Comparison of ENCODE assay signal across 16 mouse cellular contexts in the genomic region with DNA sequence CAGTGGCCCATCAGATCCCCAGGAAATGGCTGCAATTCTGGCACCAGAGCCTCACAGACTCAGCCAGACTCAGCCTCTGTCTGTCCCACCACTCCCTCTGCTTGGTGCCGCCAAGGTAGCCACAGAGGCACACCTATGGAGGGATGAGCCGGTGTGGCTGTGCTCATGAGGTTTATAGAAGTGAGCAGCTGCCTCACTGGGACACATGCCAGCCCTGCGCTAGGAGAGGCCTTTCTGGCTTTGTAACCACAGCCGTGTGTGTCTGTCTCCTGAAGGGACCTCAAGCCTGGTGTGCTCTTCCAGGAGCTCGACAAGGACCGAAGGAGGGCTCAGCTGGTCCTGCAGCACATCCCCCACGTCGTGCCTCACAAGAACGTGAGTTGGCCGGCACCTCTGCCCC. TPM values are rescaled to one million over a fixed set of nuclear protein-coding genes. Genes with fewer than 3 reads are reported as not detected.
DNase-seq lines count a peak whose midpoint lies in the region; ATAC-seq and TF ChIP-seq lines count a peak whose summit lies in the region.
"Had no signal": no experiment of that assay in that cellular context is flagged by ENCODE, and none has a peak within 500 bp of the region (broad histone marks: within the 10 kb centered on the region; RNA-seq: fewer than 3 reads in every experiment).

No protein-coding gene starts in this region.

- H3K4me1 ChIP-seq in forebrain, embryonic 14.5 days (ENCODE audit: control insufficient read depth, insufficient read depth, low read length) = no peaks in the 10 kb centered on the region
- no peaks in the 10 kb centered on the region for H3K4me1 ChIP-seq in forebrain, postnatal 0 days (ENCODE audit: insufficient read depth)
- H3K4me1 ChIP-seq: midbrain, embryonic 10.5 days had no signal

- 80% methylated on average over 10 of the region's 10 CpGs for WGBS in forebrain, embryonic 14.5 days
- WGBS in forebrain, postnatal 0 days = 71% methylated on average over 10 of the region's 10 CpGs

- no peak overlapping the region for H3K9ac ChIP-seq in forebrain, embryonic 14.5 days (ENCODE audit: low read length)
- H3K9ac ChIP-seq in forebrain, postnatal 0 days = no peak overlapping the region

- TF ChIP-seq CTCF in forebrain, postnatal 0 days (IDR thresholded peaks at IDR 0.05; ENCODE audit: low read depth) = no peak
- TF ChIP-seq CTCF in layer of hippocampus, adult 2 months (conservative IDR thresholded peaks at IDR 0.05) = no peak

- no peak for ATAC-seq in forebrain, embryonic 14.5 days
- ATAC-seq in forebrain, postnatal 0 days = no peak
- ATAC-seq: intestine, embryonic 16.5 days had no signal

- no peaks in the 10 kb centered on the region for H3K27me3 ChIP-seq in forebrain, embryonic 14.5 days (replicated peaks; ENCODE audit: control insufficient read depth, insufficient read depth, low read length)
- no peaks in the 10 kb centered on the region for H3K27me3 ChIP-seq in forebrain, postnatal 0 days (ENCODE audit: insufficient read depth, low read length)

- H3K4me3 ChIP-seq in forebrain, embryonic 14.5 days (ENCODE audit: low read depth, low read length) = no peak overlapping the region
- H3K4me3 ChIP-seq in forebrain, postnatal 0 days (ENCODE audit: low read depth, low read length) = no peak overlapping the region
- no peak overlapping the region for H3K4me3 ChIP-seq in layer of hippocampus, adult 2 months
- H3K4me3 ChIP-seq: midbrain, embryonic 10.5 days had no signal

- no peaks in the 10 kb centered on the region for H3K9me3 ChIP-seq in forebrain, embryonic 14.5 days (replicated peaks; ENCODE audit: control insufficient read depth, low read length)
- H3K9me3 ChIP-seq in forebrain, postnatal 0 days (ENCODE audit: low read length) = no peaks in the 10 kb centered on the region
- H3K9me3 ChIP-seq: G1E; midbrain, embryonic 10.5 days had no signal

- H3K4me2 ChIP-seq in forebrain, embryonic 14.5 days (ENCODE audit: low read length) = no peak overlapping the region
- no peak overlapping the region for H3K4me2 ChIP-seq in forebrain, postnatal 0 days (ENCODE audit: low read depth)
- H3K4me2 ChIP-seq: liver, embryonic 11.5 days had no signal

- DNase-seq in forebrain, embryonic 14.5 days (ENCODE audit: low spot score) = peak; percentile 17
- DNase-seq in forebrain, postnatal 0 days = no peak
- DNase-seq in MN1 (ENCODE audit: low spot score) = peak; percentile 22
- peak; percentile 32 for DNase-seq in adipocyte (ENCODE audit: low spot score)
- peak; percentile 50 for DNase-seq in cerebellum, adult 9-11 months
- DNase-seq in kidney, postnatal 14 days = no peak
- no peak for DNase-seq in layer of hippocampus, adult 2 months (ENCODE audit: low spot score in 2 of 2)
- no peak for DNase-seq in left cerebral cortex, adult 8-10 months (ENCODE audit: low spot score in 2 of 2)
- DNase-seq: heart, adult 11 months; kidney, postnatal 25 days; thymus, postnatal 14 days had no signal

- H3K27ac ChIP-seq in forebrain, embryonic 14.5 days (ENCODE audit: low read depth, low read length) = 0 out of 2 replicates have a peak overlapping the region, but pooled peaks have one; percentile 27
- no peak overlapping the region for H3K27ac ChIP-seq in forebrain, postnatal 0 days (ENCODE audit: low read depth, low read length)
- no peak overlapping the region for H3K27ac ChIP-seq in layer of hippocampus, adult 2 months
- H3K27ac ChIP-seq: midbrain, embryonic 10.5 days; stomach, postnatal 0 days had no signal

- H3K36me3 ChIP-seq in forebrain, embryonic 14.5 days (ENCODE audit: control insufficient read depth, insufficient read depth, low read length) = peaks cover 100% of the 10 kb centered on the region
- peaks cover 97% of the 10 kb centered on the region for H3K36me3 ChIP-seq in forebrain, postnatal 0 days (ENCODE audit: insufficient read depth)

RNA-seq across cellular contexts. Expression of gene Ube3b, which starts 26.9 kb away (rescaled TPM):
- 35.9 and 43.1 TPM in 2 replicates for polyA plus RNA-seq in forebrain, embryonic 14.5 days (2014; fragmentation: Nextera tagmentation; extraction: Ambion mirVana)
- 45.1 and 46.8 TPM in 2 replicates for total RNA-seq in forebrain, postnatal 0 days (2014; rRNA removed)
- 31.0 and 35.2 TPM in 2 replicates for polyA plus RNA-seq in forebrain, postnatal 0 days (2015; fragmentation: Nextera tagmentation; extraction: Ambion mirVana)
- 10 to 100 TPM; 80.8 to 85.6 TPM for total RNA-seq in layer of hippocampus, adult 2 months (2021)
- total RNA-seq in left cerebral cortex, adult 8-10 months (2022) = 10 to 100 TPM; 82.5 to 88.8 (median 85.0) TPM

RNA-seq across cellular contexts. Expression of gene Kctd10, which starts 27.0 kb away (rescaled TPM):
- polyA plus RNA-seq in forebrain, embryonic 14.5 days (2014; fragmentation: Nextera tagmentation; extraction: Ambion mirVana) = 87.6 and 88.4 TPM in 2 replicates
- 61.6 and 63.0 TPM in 2 replicates for total RNA-seq in forebrain, postnatal 0 days (2014; rRNA removed)
- 69.7 and 74.1 TPM in 2 replicates for polyA plus RNA-seq in forebrain, postnatal 0 days (2015; fragmentation: Nextera tagmentation; extraction: Ambion mirVana)
- 10 to 100 TPM; 51.5 to 51.7 TPM for total RNA-seq in layer of hippocampus, adult 2 months (2021)
- total RNA-seq in left cerebral cortex, adult 8-10 months (2022) = 10 to 100 TPM; 53.3 to 58.4 (median 56.9) TPM

RNA-seq across cellular contexts. Expression of gene Mmab, which starts 36.6 kb away (rescaled TPM):
- polyA plus RNA-seq in forebrain, embryonic 14.5 days (2014; fragmentation: Nextera tagmentation; extraction: Ambion mirVana) = 18.2 and 18.6 TPM in 2 replicates
- 26.2 and 26.8 TPM in 2 replicates for total RNA-seq in forebrain, postnatal 0 days (2014; rRNA removed)
- polyA plus RNA-seq in forebrain, postnatal 0 days (2015; fragmentation: Nextera tagmentation; extraction: Ambion mirVana) = 22.7 and 28.6 TPM in 2 replicates
- 10 to 100 TPM; 18.6 to 20.4 TPM for total RNA-seq in layer of hippocampus, adult 2 months (2021)
- 10 to 100 TPM; 19.0 to 21.0 (median 19.7) TPM for total RNA-seq in left cerebral cortex, adult 8-10 months (2022)

RNA-seq across cellular contexts. Expression of gene Mvk, which starts 36.8 kb away (rescaled TPM):
- 55.9 and 58.6 TPM in 2 replicates for polyA plus RNA-seq in forebrain, embryonic 14.5 days (2014; fragmentation: Nextera tagmentation; extraction: Ambion mirVana)
- total RNA-seq in forebrain, postnatal 0 days (2014; rRNA removed) = 99.3 and 112 TPM in 2 replicates
- 59.0 and 65.7 TPM in 2 replicates for polyA plus RNA-seq in forebrain, postnatal 0 days (2015; fragmentation: Nextera tagmentation; extraction: Ambion mirVana)
- 10 to 100 TPM; 24.8 to 25.7 TPM for total RNA-seq in layer of hippocampus, adult 2 months (2021)
- total RNA-seq in left cerebral cortex, adult 8-10 months (2022) = 10 to 100 TPM; 26.6 to 33.4 (median 29.9) TPM

Comparison
In these comparisons a context has a peak if more than half of its experiments do, and no peak if none do; other contexts are left out.
1. DNase-seq: peak in forebrain, embryonic 14.5 days (single experiment), MN1 (single experiment), adipocyte (single experiment) and cerebellum, adult 9-11 months (single experiment); none in forebrain, postnatal 0 days (single experiment), kidney, postnatal 14 days (single experiment), layer of hippocampus, adult 2 months (0 of 2) and left cerebral cortex, adult 8-10 months (0 of 2).